Mouse (Mus musculus): ENCODE measurements around the gene Olfr399. TPM values are rescaled to one million over a fixed set of nuclear protein-coding genes. Genes with fewer than 3 reads are reported as not detected.

The Olfr399 gene
- not detected for polyA plus RNA-seq (2015; fragmentation: Illumina TruSeq; extraction: RNeasy Lipid Tissue Mini Kit (QIAGEN cat#74804); ENCODE audit: insufficient read depth, low read depth, low replicate concordance)

DNA sequence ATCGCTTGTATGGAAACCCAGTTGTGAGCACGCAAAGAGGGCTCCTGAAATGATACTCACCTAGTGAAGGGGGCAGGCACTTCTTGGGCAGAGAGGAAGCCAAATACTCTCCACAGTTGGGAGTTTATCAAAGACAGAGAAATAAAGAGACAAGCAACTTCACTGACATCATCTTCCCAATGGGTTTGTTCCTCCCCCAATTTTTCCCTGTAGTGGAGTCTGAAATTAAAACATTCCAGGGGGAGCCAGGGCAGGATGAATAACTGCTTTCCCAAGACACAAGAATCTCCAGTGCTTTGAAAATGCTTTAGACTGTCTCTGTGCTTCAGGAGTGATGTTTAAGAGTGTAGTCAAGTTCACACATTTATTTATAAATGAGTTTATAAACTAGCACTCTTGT is at the start of gene Olfr399, which contains the start of gene Olfr139:
Gene Olfr399 (minus strand): TSS at position 165 of the 400 bp plus-strand sequence.
Gene Olfr139 (minus strand): TSS at position 101 of the 400 bp plus-strand sequence.

DNA sequence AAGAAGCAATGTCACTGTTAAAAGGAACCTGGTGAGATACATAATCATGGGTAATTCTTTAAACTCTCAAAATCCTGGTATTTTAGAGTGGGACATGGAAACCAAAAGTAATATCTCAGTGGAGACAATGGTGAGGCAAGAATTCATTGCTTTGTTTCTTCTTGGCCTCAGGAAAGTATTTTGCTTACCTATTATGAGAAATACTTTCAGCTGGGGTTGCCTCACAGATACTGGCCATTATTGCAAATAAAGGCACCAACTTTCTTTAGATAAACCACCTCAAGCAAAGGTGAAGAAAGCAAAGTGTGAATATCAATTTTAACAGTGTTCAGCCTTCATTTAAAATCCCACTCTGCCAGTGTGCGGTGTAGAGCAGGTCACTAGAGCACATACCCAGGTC is 13.2 kb upstream of the Olfr399 start, which contains the start of gene Zfp616:
Gene Zfp616 (plus strand): TSS at position 301 of the 400 bp plus-strand sequence.

Other genes with a start within 250 kb of the Olfr399 start
- not detected for gene Olfr392, start 239.6 kb downstream of the Olfr399 start, polyA plus RNA-seq (2015; fragmentation: Illumina TruSeq; extraction: RNeasy Lipid Tissue Mini Kit (QIAGEN cat#74804); ENCODE audit: insufficient read depth, low read depth, low replicate concordance)
- not detected for gene Olfr393, start 205.2 kb downstream of the Olfr399 start, polyA plus RNA-seq (2015; fragmentation: Illumina TruSeq; extraction: RNeasy Lipid Tissue Mini Kit (QIAGEN cat#74804); ENCODE audit: insufficient read depth, low read depth, low replicate concordance)
- gene Olfr394, start 165.8 kb downstream of the Olfr399 start, polyA plus RNA-seq (2015; fragmentation: Illumina TruSeq; extraction: RNeasy Lipid Tissue Mini Kit (QIAGEN cat#74804); ENCODE audit: insufficient read depth, low read depth, low replicate concordance) = not detected
- not detected for gene Olfr395, start 147.3 kb downstream of the Olfr399 start, polyA plus RNA-seq (2015; fragmentation: Illumina TruSeq; extraction: RNeasy Lipid Tissue Mini Kit (QIAGEN cat#74804); ENCODE audit: insufficient read depth, low read depth, low replicate concordance)
- not detected for gene Olfr23, start 119.9 kb downstream of the Olfr399 start, polyA plus RNA-seq (2015; fragmentation: Illumina TruSeq; extraction: RNeasy Lipid Tissue Mini Kit (QIAGEN cat#74804); ENCODE audit: insufficient read depth, low read depth, low replicate concordance)
- gene Olfr397, start 95.8 kb downstream of the Olfr399 start, polyA plus RNA-seq (2015; fragmentation: Illumina TruSeq; extraction: RNeasy Lipid Tissue Mini Kit (QIAGEN cat#74804); ENCODE audit: insufficient read depth, low read depth, low replicate concordance) = not detected
- gene Olfr398, start 66.2 kb downstream of the Olfr399 start, polyA plus RNA-seq (2015; fragmentation: Illumina TruSeq; extraction: RNeasy Lipid Tissue Mini Kit (QIAGEN cat#74804); ENCODE audit: insufficient read depth, low read depth, low replicate concordance) = not detected
- gene Olfr139, start 64 bp downstream of the Olfr399 start, polyA plus RNA-seq (2015; fragmentation: Illumina TruSeq; extraction: RNeasy Lipid Tissue Mini Kit (QIAGEN cat#74804); ENCODE audit: insufficient read depth, low read depth, low replicate concordance) = not detected
- not detected for gene Zfp616, start 13.3 kb upstream of the Olfr399 start, polyA plus RNA-seq (2015; fragmentation: Illumina TruSeq; extraction: RNeasy Lipid Tissue Mini Kit (QIAGEN cat#74804); ENCODE audit: insufficient read depth, low read depth, low replicate concordance)
- not detected for gene Olfr401, start 57.1 kb upstream of the Olfr399 start, polyA plus RNA-seq (2015; fragmentation: Illumina TruSeq; extraction: RNeasy Lipid Tissue Mini Kit (QIAGEN cat#74804); ENCODE audit: insufficient read depth, low read depth, low replicate concordance)
- not detected for gene Olfr402, start 96.9 kb upstream of the Olfr399 start, polyA plus RNA-seq (2015; fragmentation: Illumina TruSeq; extraction: RNeasy Lipid Tissue Mini Kit (QIAGEN cat#74804); ENCODE audit: insufficient read depth, low read depth, low replicate concordance)
- gene Olfr403, start 129.6 kb upstream of the Olfr399 start, polyA plus RNA-seq (2015; fragmentation: Illumina TruSeq; extraction: RNeasy Lipid Tissue Mini Kit (QIAGEN cat#74804); ENCODE audit: insufficient read depth, low read depth, low replicate concordance) = not detected
- gene Olfr43, start 154.8 kb upstream of the Olfr399 start, polyA plus RNA-seq (2015; fragmentation: Illumina TruSeq; extraction: RNeasy Lipid Tissue Mini Kit (QIAGEN cat#74804); ENCODE audit: insufficient read depth, low read depth, low replicate concordance) = not detected
- not detected for gene Olfr406, start 203.2 kb upstream of the Olfr399 start, polyA plus RNA-seq (2015; fragmentation: Illumina TruSeq; extraction: RNeasy Lipid Tissue Mini Kit (QIAGEN cat#74804); ENCODE audit: insufficient read depth, low read depth, low replicate concordance)
- not detected for gene Olfr59, start 227.1 kb upstream of the Olfr399 start, polyA plus RNA-seq (2015; fragmentation: Illumina TruSeq; extraction: RNeasy Lipid Tissue Mini Kit (QIAGEN cat#74804); ENCODE audit: insufficient read depth, low read depth, low replicate concordance)

Measured in pancreas, adult 10 weeks (tissue).